Mouse (Mus musculus): ENCODE results near the gene Prrt3.
A peak's percentile ranks its signal among the peaks of the same experiment; 100 is the strongest.

The Prrt3 gene

GRCm38 (mm10) chr6:113501388-113502084, at the start of gene Prrt3:
Gene Prrt3, minus strand, starts transcription at chr6:113501931.
- DNase-seq: peak; percentile 85

DNA sequence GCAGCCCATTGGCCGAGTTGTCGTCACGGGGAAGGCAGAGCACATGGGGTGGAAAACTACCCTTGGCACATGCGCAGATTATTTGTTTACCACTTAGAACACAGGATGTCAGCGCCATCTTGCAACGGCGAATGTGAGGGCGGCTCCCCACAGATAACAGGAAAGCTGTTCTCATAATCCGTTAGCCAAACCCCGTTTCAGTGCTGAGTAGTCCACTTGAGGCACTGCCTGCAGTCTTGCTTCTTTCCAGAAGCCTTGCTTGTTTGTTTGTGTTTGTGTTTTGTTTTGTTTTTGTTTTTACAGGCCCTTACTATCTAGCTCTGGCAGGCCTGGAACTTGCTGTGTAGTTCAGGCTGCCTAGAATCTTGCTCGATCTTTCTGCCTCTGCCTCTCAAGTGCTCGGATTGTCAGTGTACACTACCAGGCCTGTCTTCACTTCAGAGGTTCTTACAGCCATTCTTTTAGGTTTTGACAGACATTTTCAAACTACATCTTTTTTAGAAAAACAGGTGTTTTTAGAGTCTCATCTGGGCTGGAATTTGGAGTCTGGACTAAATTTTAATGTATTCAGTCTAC, 42.3 kb upstream of the Prrt3 start:
- DNase-seq: no peak

GRCm38 (mm10) chr6:113541610-113542009, 39.9 kb upstream of the Prrt3 start:
- no peak for DNase-seq

GRCm38 (mm10) chr6:113534886-113535285, 33.2 kb upstream of the Prrt3 start:
- DNase-seq: no peak

- no peak for DNase-seq
Observed at GRCm38 (mm10) chr6:113531840-113532404, 30.2 kb upstream of the Prrt3 start.

DNA sequence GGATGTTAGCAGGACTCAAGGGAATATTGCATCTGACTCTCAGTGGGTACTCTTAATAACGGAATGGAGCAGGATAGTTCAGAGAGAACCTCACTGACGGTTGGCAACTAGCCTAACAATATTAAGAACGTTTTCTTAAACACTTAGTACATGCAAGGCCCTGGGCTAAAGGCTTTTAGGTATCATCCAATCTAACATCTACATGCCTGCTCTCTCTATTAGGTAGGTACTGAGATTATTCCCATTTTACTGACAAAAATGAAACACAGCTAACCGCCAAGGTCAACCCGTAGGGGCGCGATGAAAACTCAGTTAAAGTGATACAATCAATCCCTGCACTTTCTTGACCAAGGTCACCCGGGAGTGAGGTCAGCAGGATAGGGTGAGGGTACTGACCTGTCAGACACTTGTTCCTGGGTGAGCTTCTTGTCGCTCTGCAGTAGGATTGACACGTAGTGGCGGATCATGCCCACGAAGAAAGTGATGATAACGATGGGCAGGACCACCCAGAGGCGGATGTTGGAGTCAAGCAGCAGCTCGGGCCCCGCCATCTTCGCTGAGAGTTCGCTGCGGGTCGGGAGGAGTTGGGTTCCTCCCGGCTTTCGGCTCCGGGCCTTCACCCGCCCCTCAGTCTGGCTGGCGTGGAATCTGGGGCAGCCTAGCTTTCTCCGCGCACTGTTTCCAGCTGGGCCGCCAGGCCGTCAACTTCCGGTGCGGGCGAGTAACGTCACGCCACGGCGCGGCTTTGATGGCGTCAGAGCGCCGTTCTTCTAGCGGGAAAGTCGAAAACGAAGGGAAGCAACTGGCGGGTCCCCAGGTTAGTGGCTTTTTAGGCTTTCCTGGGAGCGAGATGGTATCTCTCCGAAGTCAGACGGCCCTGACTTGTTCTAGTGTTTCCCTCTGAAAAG, 29.5 kb upstream of the Prrt3 start, which contains the start of the genes Emc3 and Fancd2:
Gene Emc3, minus strand, starts transcription at position 721 of the 908 bp plus-strand sequence.
Gene Fancd2, plus strand, starts transcription at position 751 of the 908 bp plus-strand sequence.
- peak; percentile 90 for DNase-seq

GRCm38 (mm10) chr6:113523420-113523819, 21.7 kb upstream of the Prrt3 start:
- DNase-seq: peak; percentile 60

- DNase-seq: no peak
Observed at GRCm38 (mm10) chr6:113522310-113522709, 20.6 kb upstream of the Prrt3 start.

GRCm38 (mm10) chr6:113517434-113518080, 15.8 kb upstream of the Prrt3 start:
- DNase-seq: no peak

DNA sequence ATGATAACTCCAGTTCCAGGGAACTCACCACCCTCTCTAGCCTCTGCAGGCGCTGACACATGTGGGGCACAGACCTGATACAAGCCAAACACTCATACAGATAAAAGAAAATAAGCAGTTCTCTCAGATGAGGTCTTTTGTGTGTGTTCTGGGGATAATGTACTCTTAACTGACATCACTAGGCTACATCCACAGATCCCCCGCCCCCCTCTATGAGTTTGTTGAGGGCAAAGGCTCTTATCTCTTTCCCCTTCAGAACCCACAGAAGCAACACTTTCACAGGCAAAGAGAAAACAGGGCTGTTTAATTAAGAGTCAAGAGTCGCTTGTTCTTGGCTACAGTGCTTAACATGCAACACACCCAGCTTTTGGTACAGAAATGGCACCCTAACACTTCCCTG, 12.9 kb upstream of the Prrt3 start:
- DNase-seq: no peak

- no peak for DNase-seq
Observed at GRCm38 (mm10) chr6:113513944-113514343, 12.2 kb upstream of the Prrt3 start.

GRCm38 (mm10) chr6:113508947-113509280, 7.2 kb upstream of the Prrt3 start:
- DNase-seq: no peak

DNA sequence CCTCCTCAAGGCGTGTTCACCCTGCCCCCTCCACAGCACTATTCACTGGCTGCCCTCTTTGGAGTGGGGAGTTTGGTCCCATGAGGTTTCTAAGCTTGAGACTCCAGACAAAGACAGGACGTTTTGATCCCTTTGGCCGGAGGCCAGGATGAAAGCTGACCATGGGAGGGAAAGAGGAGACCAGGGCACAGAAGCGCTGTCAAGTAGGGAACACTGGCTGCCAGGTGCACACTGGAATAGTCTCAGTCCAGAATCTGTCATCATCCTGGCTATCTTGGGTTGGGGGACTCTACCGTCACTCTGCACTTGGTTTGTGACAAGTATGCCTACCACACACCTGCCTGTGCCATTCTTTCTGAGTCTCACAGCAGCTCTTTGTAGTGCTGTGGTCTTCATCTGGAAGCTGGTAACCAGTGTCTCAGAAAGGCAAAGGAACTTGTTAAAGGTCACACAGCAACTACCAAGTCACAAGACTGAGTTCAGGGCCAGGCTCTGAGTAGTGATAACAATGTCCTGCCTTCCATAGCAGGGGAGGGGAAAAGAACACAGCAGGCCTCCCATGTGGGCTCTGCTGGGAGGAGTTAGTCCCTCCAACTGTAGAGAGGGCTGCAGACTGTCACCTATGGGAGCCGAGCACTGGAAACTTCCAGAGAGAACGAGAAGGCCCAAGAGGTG, 6.7 kb upstream of the Prrt3 start:
- DNase-seq: no peak

GRCm38 (mm10) chr6:113507130-113507529, 5.4 kb upstream of the Prrt3 start:
- DNase-seq: no peak

- no peak for DNase-seq
Observed at GRCm38 (mm10) chr6:113505689-113506088, 4.0 kb upstream of the Prrt3 start.

DNA sequence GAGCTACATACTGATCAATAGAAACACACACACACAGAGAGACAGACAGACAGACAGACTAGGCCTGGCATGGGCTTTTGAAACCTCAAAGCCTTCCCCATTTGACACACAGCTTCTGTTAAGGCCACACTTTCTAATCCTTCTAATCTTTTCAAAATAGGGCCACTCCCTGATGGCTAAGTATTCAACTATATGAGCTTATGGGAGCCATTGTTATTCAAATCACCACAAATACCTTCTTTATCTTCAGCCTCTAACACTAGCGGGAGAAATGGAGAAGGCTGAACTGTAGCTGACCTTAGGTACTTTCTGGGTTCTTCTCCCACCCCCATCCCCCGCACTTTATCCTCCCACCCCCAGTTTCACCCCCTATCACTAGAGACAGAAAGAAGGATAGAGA, 1.1 kb upstream of the Prrt3 start:
- no peak for DNase-seq

DNA sequence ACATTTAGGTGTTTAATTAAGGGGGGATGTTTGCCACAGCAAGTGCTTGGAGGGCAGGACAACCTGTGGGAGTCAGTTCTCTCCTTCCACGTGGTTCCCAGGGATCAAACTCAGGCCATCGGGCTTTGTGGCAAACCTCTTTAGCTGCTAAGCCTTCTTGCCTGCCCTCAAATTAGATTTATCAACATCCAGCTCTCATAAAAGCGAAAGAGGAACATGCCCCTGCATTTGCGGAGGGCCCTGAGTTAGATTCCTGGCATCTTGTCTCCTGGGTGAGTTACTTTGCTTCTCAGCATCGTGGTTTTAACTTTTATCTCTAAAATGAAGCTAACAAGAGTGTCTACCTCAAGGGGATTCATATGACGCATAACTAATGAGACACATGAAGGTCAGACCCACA, 2.4 kb downstream of the Prrt3 start:
- no peak for DNase-seq

DNA sequence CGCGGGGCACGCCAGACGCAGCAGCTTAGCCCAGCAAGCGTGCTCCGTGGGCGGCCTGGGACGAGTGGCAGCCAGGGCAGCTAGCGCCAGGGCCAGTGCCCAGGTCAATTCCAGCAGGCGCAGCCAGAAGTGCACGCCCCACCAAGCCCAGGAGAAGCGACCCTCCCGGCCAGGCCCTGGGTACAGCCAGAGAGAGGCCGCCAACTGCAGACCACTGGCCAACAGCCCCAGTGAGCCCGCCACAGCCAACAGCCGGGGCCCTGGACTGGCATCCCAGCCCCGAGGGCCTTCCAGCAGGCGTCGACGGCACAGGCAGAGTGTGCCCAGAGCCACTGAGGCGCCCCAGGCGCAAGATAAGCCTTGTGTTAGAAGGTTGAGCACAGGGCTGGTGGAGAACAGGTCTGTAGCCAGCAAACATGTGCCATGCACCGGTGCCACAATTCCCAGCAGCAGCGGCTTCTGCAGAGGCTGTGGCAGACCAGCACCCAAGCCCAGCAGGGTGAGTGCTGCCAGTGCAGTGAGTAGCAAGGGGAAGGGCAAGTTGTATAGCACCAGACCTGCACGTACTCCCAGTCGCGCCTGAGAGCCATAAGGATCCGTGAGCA, 6.6 kb downstream of the Prrt3 start:
- DNase-seq: no peak

- DNase-seq: peak; percentile 59
Observed at GRCm38 (mm10) chr6:113494258-113494788, 7.4 kb downstream of the Prrt3 start.

DNA sequence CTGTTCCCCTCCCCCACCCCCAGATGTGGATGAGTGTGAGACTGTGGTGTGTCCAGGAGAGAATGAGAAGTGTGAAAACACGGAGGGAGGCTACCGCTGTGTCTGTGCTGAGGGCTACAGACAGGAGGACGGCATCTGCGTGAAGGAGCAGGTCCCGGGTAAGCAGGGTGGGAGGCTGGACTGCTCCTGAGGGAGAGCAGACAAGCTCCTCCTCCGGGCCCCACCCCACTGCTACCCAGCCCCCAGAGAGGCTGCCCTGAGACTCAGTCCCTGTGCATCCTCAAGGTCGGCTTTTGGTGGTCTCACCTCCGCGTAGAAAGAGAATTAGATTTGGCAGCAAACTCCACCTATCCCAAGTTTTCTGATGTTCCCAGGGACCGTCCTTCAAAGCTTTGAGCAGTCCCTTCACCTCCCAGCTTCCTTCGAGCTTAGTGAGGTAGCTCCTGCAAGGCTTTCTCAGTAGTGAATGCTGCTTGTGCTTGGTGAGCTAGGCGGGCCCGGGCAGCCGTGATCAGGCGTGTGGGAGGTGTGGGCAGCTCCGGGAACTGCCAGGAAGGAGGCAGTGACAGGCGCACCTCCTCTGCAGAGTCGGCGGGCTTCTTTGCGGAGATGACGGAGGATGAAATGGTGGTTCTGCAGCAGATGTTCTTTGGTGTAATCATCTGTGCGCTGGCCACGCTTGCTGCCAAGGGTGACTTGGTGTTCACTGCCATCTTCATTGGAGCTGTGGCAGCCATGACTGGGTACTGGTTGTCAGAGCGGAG, 9.4 kb downstream of the Prrt3 start:
- peak; percentile 84 for DNase-seq

- DNase-seq: no peak
Observed at GRCm38 (mm10) chr6:113489410-113489809, 12.3 kb downstream of the Prrt3 start.
